Mouse (Mus musculus) fibroblast of lung, adult 2 months (primary cell): ENCODE results near the gene Gm10645.
A peak's percentile ranks its signal among the peaks of the same experiment; 100 is the strongest.

Experiments used
- DNase-seq: peaks from one replicate; pipeline ENCODE4 v3.0.0-alpha.2; 2011; ENCODE audit warnings: low read depth

Gm10645 gene

DNA sequence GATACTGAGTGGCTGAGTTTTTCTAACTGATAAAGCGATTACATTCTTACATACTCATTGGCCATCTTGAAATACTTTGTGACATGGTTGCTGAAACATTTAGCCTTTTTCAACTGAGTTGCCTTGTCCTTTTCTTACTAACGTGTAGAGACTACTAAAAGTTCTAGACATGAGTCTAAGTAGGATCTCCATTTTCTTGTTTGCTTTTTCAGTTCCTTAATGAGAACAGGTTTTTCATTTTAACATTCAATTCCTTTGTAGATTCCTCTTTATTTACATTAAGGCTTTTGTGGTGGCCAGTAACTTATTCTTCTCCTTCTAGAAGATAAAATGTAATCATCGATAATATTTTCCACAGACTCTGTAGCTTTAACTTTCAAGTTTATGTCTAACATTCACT, 3.2 kb upstream of the Gm10645 start:
- DNase-seq: no peak

DNA sequence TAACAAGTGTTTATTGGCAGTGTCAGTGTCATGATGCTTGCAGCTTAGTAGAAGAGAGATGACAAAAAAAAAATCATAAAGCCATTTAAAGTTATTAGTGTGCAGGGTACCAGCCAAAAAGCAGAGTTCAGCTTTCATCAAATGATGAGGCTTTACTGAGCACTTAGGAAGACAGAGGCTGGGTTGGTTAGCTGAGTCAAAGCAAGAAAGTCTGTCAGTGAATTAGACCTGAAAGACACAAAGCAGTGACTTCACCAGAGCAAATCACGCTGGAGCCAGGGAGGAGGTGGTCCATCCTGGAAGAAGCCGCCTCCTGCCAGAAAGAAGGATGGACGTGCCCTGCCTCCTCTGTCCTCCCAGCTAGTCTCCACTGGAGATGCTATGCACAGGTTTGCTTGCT, 2.0 kb upstream of the Gm10645 start:
- no peak for DNase-seq

DNA sequence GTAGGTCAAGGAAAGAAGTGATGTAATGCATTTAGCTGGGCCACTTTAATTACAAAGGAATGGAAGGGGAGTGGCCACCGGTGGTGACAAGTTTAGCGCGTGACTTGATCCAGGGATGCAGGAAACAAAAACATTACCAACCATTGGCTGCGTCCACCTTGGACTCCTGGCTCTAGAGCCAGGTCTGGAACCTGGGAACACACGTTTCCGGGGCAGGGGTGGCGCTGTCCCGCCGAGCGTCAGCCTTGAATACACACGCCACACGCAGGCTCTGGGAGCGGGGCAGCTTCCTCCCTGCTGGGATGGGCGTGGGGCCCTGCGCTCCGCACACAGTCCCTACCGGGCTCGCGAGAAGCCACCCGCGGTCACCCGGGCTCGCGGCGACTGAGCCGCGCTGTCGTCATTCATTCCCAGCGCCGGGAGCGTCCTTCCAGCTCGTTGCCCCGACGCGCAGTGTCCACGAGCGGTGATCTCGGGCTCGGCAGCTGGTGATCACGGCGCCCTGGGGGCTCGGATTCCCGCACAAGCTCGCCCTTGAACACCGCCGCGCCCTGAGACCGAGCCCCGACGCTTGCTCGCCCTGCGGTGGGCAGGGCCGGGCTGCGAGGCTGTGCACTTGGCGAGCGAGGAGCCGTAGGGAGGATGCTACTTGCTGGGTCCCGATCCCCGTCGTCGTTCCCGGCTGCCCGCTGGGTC, 587 bp downstream of the Gm10645 start, which contains the start of gene Tbc1d9:
TSS of gene Tbc1d9 (plus strand) at position 118 of the 696 bp plus-strand sequence.
- peak; percentile 6 for DNase-seq

DNA sequence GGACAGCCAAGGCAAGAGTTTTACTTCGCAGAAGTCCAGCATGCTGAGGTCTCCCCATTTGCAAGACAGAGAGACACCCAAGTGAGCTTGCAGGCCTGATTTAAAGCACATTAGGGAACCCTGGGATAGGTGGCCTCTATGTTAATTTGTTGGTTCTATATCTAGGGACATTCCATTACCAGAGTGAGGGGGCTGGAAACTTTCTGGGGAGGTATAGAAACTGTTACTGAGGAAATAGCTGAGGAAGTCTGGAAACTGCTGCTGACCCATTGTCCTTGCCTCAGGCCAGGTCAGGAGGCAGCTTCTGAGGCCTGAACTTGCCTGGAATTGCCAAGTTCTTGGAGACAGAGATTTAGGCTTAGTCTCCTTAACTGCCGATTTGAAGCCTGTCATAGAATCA, 5.4 kb downstream of the Gm10645 start:
- DNase-seq: no peak

DNA sequence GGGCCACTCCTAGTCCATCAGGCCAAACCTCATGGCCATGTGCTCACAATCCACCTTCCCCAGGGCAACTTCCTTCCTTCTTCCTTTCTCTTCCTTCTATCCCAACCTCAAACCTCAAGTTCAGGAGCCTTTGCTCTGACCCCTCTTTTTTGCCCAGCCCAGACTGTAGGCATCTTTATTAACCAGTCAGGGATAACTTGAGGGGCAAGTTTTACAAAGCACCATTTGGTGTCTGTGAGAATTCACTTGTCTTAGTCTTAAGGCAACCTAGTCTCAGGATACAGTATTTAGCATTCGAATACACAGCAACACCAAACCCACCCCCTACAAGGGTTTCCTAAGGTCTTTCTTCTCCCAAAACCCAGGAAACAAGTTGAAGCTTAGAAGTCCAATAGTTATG, 6.4 kb downstream of the Gm10645 start:
- no peak for DNase-seq

DNA sequence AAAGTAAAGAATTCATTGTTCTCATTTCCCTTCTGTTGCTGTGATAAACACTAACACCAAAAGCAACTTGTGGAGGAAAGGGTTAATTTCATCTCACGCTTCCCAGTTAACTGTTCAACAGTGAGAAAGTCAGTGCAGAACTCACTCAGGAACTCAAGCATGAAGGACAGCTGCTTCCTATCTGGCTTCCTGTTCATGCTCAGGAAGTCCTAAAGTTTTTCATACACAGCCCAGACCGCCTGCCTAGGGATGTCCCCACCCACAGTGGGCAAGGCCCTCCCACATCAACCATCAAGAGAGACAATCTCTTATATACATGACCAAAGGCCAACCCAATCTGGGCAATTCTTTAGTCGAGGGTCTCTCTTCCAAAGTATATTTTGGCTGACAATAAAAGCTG, 7.0 kb downstream of the Gm10645 start:
- DNase-seq: no peak

DNA sequence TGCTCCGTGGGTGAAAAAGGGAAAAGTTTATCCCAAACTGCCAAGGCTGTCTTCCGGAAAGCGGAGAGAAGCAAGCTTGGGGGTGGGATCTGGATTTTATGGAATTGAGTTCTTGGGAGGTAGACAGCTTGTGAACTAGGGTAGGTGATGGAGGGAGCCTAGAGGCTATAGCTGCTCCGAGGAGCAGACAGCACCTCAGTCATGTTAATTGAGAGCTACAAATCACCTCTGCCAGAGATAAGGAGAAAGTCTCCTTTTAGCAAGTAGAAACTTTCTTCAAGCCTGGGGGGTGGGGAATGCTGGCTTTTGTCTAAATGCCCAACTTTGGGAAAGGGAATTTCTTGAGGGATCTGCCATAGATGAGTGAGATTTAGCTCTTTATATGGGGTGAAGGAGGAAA, 10.9 kb downstream of the Gm10645 start:
- no peak for DNase-seq

DNA sequence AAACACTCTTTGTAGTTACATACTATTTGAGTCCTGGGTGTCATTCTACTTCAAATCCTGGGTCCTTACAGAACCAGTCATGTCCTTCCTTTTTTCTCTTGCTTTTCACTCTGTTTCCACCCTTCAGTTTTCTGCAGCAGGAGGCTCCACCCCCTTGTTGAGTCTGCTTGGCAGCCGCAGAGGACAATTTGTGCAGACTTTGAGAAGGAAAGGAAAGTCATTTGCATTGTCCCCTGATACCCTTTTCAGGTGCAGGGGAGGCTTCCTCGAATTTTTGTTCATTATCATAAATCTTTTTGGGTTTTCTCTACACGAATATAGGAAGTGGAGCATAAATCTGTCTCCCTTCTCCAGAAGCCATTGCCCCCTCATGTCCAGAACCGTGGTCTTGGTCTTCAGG, 13.5 kb downstream of the Gm10645 start:
- no peak for DNase-seq

DNA sequence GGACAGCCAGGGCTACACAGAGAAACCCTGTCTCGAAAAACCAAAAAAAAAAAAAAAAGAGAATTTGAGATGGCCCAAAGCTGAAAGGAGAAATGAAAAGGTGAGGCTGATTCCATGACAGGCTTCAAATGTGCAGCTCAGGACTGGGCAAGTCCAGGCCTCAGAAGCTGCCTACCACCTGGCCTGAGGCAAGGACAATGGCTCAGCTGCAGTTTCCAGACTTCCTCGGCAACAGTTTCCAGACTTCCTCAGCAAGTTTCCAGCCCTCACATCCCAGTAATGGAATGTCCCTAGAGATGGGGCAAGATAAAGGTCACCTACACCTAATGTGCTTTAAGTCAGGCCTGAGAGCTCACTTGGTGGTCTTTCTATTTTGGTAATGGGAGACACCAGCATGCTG, 13.9 kb downstream of the Gm10645 start:
- no peak for DNase-seq

DNA sequence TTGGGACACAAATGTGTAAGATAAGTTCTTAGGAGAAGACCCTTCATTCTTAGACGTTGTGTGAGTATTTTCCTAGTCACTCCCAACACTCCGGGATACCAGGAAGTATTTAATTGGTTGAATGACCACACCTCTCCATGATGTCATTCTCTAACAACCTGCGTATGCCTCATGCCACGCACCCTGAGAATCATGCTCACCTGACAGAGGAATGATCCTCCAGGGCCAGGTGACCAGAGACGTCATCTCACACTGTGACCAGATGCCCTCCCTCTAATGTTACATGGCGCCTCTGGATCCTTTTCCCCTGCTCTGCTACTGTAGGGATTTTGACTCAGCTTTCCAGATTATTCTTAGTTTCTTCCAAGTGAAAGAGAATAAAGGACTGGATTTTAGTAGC, 16.8 kb downstream of the Gm10645 start:
- no peak for DNase-seq

DNA sequence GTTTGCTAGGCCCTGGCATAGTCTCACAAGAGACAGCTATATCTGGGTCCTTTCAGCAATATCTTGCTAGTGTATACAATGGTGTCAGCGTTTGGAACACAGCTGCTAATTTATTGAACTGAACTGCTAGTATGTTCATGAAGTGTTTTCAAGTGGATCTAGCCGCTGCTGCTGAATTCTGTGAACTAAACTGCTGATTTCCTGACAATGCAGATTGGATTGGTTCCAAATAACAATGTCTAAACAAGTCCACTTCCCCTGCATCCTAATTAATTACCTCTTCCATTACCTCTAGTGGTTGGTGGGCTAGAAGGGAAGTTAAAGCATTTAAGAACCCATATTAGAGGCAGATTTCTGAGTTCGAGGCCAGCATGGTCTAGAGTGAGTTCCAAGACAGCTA, 20.5 kb downstream of the Gm10645 start:
- no peak for DNase-seq

DNA sequence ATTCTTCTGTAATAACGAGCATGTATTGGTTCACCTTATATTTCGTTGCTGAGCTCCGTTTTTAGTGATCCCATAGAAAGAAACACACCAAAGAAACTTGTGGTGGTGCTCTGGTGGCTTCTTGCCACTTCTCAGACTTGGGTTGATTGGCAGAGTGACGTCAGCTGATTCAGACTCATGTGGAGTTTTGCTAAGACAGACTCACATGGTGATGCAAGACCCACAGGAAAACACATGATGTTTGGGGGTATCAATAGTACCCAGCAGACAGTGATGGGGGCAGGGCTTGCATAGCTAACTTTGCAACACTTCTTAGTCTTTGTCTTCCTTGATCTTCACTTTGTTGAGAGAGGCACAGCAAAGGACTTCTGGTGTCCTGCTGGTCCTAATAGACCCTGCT, 21.4 kb downstream of the Gm10645 start:
- no peak for DNase-seq

DNA sequence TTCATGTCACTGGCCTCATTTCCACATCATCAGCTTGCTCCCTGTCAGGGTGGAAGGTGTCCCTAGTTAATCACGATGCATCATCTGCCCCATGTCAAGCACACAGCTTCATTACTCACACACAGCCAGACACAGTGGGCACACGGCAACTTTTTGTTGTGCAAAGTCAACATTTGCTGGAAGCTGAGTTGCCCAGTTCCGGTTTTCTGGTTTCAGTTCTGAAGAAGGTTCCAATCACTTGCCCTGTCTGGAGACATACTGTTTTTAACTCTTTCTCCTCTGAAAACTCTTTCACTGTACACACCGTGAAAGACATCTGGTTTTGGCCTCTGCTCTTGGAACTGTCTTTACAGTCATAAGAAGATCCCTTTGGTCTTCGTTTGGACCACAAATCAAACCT, 24.6 kb downstream of the Gm10645 start:
- no peak for DNase-seq

DNA sequence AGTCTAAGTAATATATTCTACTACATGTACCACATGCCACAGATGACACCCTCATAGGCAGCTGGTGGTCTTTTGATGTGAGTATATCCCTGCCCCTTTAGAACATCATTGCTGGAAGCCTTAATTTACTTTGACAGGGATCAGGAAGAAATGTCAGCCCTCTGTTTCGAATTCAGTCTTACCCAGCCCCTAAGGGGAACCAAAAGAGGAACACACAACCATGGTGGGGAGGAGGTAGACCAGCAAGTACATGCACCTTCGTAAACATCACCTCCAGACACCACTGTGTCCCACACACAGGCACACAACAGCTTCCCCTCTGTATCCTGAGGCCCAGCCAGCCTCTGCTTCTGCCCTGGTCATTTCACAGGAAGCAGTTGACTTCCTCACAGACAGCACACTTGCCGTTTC, 25.3 kb downstream of the Gm10645 start:
- DNase-seq: no peak

DNA sequence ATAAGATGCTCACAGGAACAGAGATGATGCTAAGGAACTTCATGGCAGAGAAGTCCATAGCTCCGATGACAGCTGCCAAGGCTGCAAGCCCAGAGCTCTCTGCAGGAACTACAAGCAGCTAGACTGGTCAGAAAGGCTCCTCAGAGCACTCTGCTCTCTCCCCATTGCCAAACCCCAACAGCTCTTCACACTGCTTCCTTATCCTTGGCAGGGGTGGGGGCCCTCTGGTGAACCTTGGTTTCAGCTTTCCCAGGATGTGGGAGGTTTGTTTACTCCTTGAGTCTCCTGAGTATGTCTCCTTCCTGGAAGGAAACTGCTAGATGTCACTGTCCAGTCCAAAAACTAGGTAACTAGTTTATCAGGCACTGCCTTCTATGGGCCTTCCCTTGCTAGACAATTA, 25.9 kb downstream of the Gm10645 start:
- DNase-seq: no peak

DNA sequence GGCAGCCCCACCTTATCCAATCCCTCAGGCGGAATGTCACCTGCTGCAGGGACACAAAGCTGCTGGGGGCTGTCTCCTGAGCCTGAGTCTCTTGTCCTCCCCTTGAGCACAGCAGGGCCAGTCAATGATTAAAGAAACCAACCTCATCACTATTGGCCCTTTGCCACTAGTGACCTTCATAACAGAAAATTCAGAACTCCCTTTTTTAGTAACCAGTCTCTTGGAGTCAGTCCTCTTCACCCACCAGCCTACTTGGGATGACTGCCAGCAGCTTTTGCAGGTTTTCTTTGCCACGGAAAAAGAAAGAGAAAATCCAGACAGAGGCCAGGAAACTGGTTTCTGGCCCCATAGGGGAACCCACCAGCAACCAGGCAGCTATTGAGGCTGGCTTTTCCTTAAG, 30.9 kb downstream of the Gm10645 start:
- no peak for DNase-seq
